Mouse (Mus musculus): ENCODE measurements around the gene Adcyap1r1. TPM values are rescaled to one million over a fixed set of nuclear protein-coding genes. Genes with fewer than 3 reads are reported as not detected.

Gene Adcyap1r1
- polyA plus RNA-seq, 1 experiment from 2014 or later, result 2.3 TPM

- H3K9ac ChIP-seq, result no peak overlapping the region
- no peak overlapping the region for H3K4me2 ChIP-seq (replicated peaks)
- ATAC-seq (ENCODE audit: insufficient number of reproducible peaks, low FRiP score, low TSS enrichment, low read depth), result no peak
- H3K4me3 ChIP-seq (replicated peaks), result no peak overlapping the region
- no peak overlapping the region for H3K27ac ChIP-seq (replicated peaks)
- no peaks in the 10 kb centered on the region for H3K36me3 ChIP-seq
- no peaks in the 10 kb centered on the region for H3K4me1 ChIP-seq
- no peaks in the 10 kb centered on the region for H3K27me3 ChIP-seq
- 68% methylated on average over 4 of the region's 4 CpGs for WGBS
- H3K9me3 ChIP-seq (replicated peaks), result no peaks in the 10 kb centered on the region
Measured at GRCm38 (mm10) chr6:55543345-55543744, 91.6 kb downstream of the Adcyap1r1 start.

GRCm38 (mm10) chr6:55549211-55549610, 97.4 kb downstream of the Adcyap1r1 start:
- Histone ChIP-seq H3K27me3 (no peaks in the 10 kb centered on the region), H3K4me2 (replicated peaks) (no peak overlapping the region), H3K36me3 (no peaks in the 10 kb centered on the region), H3K4me3 (replicated peaks) (no peak overlapping the region), H3K9me3 (replicated peaks) (no peaks in the 10 kb centered on the region), H3K4me1 (no peaks in the 10 kb centered on the region), H3K27ac (replicated peaks) (no peak overlapping the region), H3K9ac (no peak overlapping the region)
- ATAC-seq (ENCODE audit: insufficient number of reproducible peaks, low FRiP score, low TSS enrichment, low read depth), result no peak
- WGBS, result 95% methylated on average over 6 of the region's 6 CpGs

GRCm38 (mm10) chr6:55550926-55551325, 99.1 kb downstream of the Adcyap1r1 start:
- 37% methylated on average over 13 of the region's 13 CpGs for WGBS

More at GRCm38 (mm10) chr6:55550926-55551325, 99.1 kb downstream of the Adcyap1r1 start:
- Histone ChIP-seq H3K4me2 (replicated peaks) (no peak overlapping the region), H3K27me3 (no peaks in the 10 kb centered on the region), H3K9ac (no peak overlapping the region), H3K27ac (replicated peaks) (no peak overlapping the region), H3K4me3 (replicated peaks) (no peak overlapping the region), H3K36me3 (no peaks in the 10 kb centered on the region), H3K4me1 (no peaks in the 10 kb centered on the region), H3K9me3 (replicated peaks) (no peaks in the 10 kb centered on the region)
- no peak for ATAC-seq (ENCODE audit: insufficient number of reproducible peaks, low FRiP score, low TSS enrichment, low read depth)

Small RNAs within 50 kb of the gene (microRNA-seq; reads per million reads assigned to microRNA genes)
- gene Gm44352 (ENCODE audit: borderline number of aligned reads), result not detected

Other genes with a start within 250 kb of the Adcyap1r1 start
- 16.5 and 21.4 TPM in 2 replicates for gene Mindy4, start 248.6 kb upstream of the Adcyap1r1 start, polyA plus RNA-seq (2015; fragmentation: Nextera tagmentation; extraction: Ambion mirVana)
- gene Aqp1, start 115.5 kb upstream of the Adcyap1r1 start, polyA plus RNA-seq (2015; fragmentation: Nextera tagmentation; extraction: Ambion mirVana), result 118 and 123 TPM in 2 replicates
- not detected in 2 replicates for gene Ghrhr, start 75.7 kb upstream of the Adcyap1r1 start, polyA plus RNA-seq (2015; fragmentation: Nextera tagmentation; extraction: Ambion mirVana)
- gene Neurod6, start 229.3 kb downstream of the Adcyap1r1 start, polyA plus RNA-seq (2015; fragmentation: Nextera tagmentation; extraction: Ambion mirVana), result 0.22 and 0.24 TPM in 2 replicates